Mouse (Mus musculus): ENCODE results near the gene Camk2g.

DNA sequence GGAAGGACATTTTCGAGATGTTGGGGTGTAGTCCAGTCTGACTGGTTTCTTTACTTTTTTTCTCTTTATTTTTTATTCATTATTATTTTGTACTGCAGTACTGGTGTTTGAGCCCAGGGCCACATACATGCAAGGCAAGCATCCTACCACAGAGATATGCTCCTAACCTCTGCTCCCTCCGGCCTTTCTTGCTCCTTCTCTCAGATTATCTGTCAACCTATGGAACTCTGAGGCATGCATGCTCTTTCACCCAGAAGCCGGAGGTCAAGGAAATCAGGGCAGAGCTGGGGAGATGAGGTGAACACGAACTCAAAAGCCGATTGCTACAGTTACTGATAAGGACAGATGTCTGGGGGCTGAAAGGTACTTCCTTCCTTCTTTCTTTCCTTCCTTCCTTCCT lies 10.6 kb upstream of the Camk2g start:
- TF ChIP-seq TBP (IDR thresholded peaks at IDR 0.05; ENCODE audit: low read depth, low read length): no peak
- TF ChIP-seq POLR2A (IDR thresholded peaks at IDR 0.05; ENCODE audit: control insufficient read depth in 1 of 2, insufficient read depth in 1 of 2, low read depth in 1 of 2, low read length in 2 of 2, poor library complexity in 1 of 2): no peak
- no peak for TF ChIP-seq MAX (IDR thresholded peaks at IDR 0.05; ENCODE audit: low read length)
- TF ChIP-seq MAFK (IDR thresholded peaks at IDR 0.05; ENCODE audit: borderline replicate concordance, low read depth, low read length): no peak
- TF ChIP-seq USF1 (IDR thresholded peaks at IDR 0.05; ENCODE audit: low read depth, low read length): no peak
- no peak for TF ChIP-seq GATA1 (IDR thresholded peaks at IDR 0.05; ENCODE audit: low read depth, low read length)
- TF ChIP-seq POLR2AphosphoS2 (IDR thresholded peaks at IDR 0.05; ENCODE audit: low read length): no peak
- no peak for TF ChIP-seq CTCF (IDR thresholded peaks at IDR 0.05 in 2 of 3, conservative IDR thresholded peaks at IDR 0.05 in 1 of 3; ENCODE audit: control insufficient read depth in 1 of 3, insufficient read depth in 1 of 3, low read depth in 2 of 3, low read length in 3 of 3, poor library complexity in 1 of 3, severe bottlenecking in 1 of 3)
- TF ChIP-seq ELF1 (IDR thresholded peaks at IDR 0.05; ENCODE audit: low read depth, low read length): no peak
- TF ChIP-seq TCF12 (IDR thresholded peaks at IDR 0.05; ENCODE audit: low read depth, low read length): no peak
- TF ChIP-seq RCOR1 (IDR thresholded peaks at IDR 0.05; ENCODE audit: low read depth, low read length): no peak
